Mouse (Mus musculus) central nervous system, embryonic 18 days (tissue): ENCODE measurements around the gene Hunk. TPM values are rescaled to one million over a fixed set of nuclear protein-coding genes. Genes with fewer than 3 reads are reported as not detected.

Experiments used
- polyA plus RNA-seq: library from polyadenylated mRNA; depleted of rRNA; stranded (reverse); fragments of >200 nt; gene quantifications from 2 replicates; pipeline ENCODE4 v1.2.3, GENCODE M21; 2012; rRNA removed

The Hunk gene
- polyA plus RNA-seq: 11.2 and 12.6 TPM in 2 replicates

DNA sequence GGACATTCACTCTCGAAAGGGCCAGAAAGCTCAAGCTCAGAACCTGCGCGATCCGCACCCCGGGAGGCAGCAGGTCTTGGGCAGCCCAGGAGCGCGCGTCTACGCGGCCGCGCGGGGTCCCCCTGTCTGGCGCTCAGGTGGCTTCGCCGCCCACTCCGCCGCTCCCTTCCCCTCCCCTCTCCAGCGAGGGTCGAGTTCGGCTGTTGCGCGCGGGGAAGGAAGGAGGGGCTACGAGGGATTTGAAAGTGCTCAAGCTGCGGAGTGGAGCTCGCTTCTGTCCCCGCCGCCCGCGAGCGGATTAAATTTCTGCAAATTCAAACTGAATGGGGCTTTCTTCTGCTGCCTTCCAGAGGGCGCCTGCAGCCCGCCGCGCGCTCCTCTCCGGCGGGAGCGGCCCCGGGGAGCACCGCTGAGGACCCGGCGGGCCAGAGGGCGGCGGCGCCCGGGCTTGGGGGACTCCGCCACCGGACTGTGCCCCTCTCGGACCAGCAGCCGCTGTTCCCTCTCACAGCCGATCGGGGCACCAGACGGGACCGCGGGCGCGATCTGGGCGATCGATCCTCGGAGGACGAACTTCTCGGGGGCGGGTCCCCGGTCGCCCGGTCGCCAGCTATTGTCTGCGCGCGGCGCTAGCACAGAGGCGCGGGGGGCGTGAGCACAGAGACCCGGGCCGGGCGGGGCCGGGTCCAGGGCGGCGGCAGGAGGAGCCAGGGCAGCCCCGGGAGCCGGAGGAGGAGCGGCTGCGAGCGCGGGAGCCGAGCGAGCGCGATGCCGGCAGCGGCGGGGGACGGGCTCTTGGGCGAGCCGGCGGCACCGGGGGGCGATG is at the start of gene Hunk:
TSS of gene Hunk (plus strand) at position 326 of the 826 bp plus-strand sequence.

Other genes with a start within 250 kb of the Hunk start
- gene Tiam1, start 242.2 kb upstream of the Hunk start, polyA plus RNA-seq: 9.3 and 15.2 TPM in 2 replicates
- 708 and 729 TPM in 2 replicates for gene Sod1, start 165.3 kb upstream of the Hunk start, polyA plus RNA-seq
- gene Scaf4, start 101.5 kb upstream of the Hunk start, polyA plus RNA-seq: 40.6 and 47.8 TPM in 2 replicates